Mouse (Mus musculus) stomach, embryonic 16.5 days (tissue): ENCODE results near the gene Phf13. TPM values are rescaled to one million over a fixed set of nuclear protein-coding genes. Genes with fewer than 3 reads are reported as not detected.
"Not testable (repeated sequence)": the region's sequence is repeated elsewhere in the genome, so short reads cannot be mapped to it uniquely, and the experiment has no call there.

Experiments
- ATAC-seq: fragments of 200-750 bp; cut with Nextera tagmentation; 2 replicates; pipeline ENCODE4 v1.8.0; 2017; ENCODE audit warnings: moderate number of reproducible peaks, moderate TSS enrichment; ENCODE audit not compliant: insufficient read depth, low FRiP score
- H3K27ac ChIP-seq: fragments of 300-500 bp; sonication (generic); 2 replicates; pipeline ENCODE4 v1.5.1; 2014; ENCODE audit warnings: low read length
- H3K27me3 ChIP-seq: fragments of 300-500 bp; sonication (generic); 2 replicates; pipeline ENCODE4 v1.6.1; 2014; ENCODE audit warnings: low read length, control low read depth, mixed read lengths; ENCODE audit not compliant: control insufficient read depth, insufficient read depth
- H3K36me3 ChIP-seq: fragments of 300-500 bp; sonication (generic); 2 replicates; pipeline ENCODE4 v1.6.1; 2014; ENCODE audit warnings: low read length; ENCODE audit not compliant: control insufficient read depth, insufficient read depth
- H3K4me1 ChIP-seq: fragments of 300-500 bp; sonication (generic); 2 replicates; pipeline ENCODE4 v1.6.1; 2014; ENCODE audit warnings: low read length, control low read depth, mixed read lengths; ENCODE audit not compliant: control insufficient read depth, insufficient read depth
- H3K4me2 ChIP-seq: fragments of 300-500 bp; sonication (generic); 2 replicates; pipeline ENCODE4 v1.6.1; 2014; ENCODE audit warnings: low read depth, low read length, mixed read lengths
- H3K4me3 ChIP-seq: fragments of 300-500 bp; sonication (generic); replicated peaks from 2 replicates; pipeline ENCODE4 v1.5.1; 2014; ENCODE audit warnings: mild to moderate bottlenecking, low read length
- H3K9ac ChIP-seq: fragments of 300-500 bp; sonication (generic); 2 replicates; pipeline ENCODE4 v1.6.1; 2014; ENCODE audit warnings: low read length
- H3K9me3 ChIP-seq: fragments of 300-500 bp; sonication (generic); replicated peaks from 2 replicates; pipeline ENCODE4 v1.6.1; 2016; ENCODE audit warnings: low read length, control low read depth; ENCODE audit not compliant: control insufficient read depth
- WGBS: fragments of 180-500 bp; shearing (Covaris S2); extraction: QIAGEN DNeasy Blood & Tissue Kit; methylation state at CpG from one replicate; pipeline ENCODE4 v1.1.7; 2014; 5-methylcytosine and 5-hydroxymethylcytosine counted together
- polyA plus RNA-seq: library from polyadenylated mRNA; unstranded; fragments of >200 nt; fragmentation: Nextera tagmentation; extraction: Ambion mirVana; gene quantifications from 2 replicates; pipeline ENCODE4 v1.2.1, GENCODE M21; 2015

The Phf13 gene
- polyA plus RNA-seq: 18.3 and 21.0 TPM in 2 replicates

DNA sequence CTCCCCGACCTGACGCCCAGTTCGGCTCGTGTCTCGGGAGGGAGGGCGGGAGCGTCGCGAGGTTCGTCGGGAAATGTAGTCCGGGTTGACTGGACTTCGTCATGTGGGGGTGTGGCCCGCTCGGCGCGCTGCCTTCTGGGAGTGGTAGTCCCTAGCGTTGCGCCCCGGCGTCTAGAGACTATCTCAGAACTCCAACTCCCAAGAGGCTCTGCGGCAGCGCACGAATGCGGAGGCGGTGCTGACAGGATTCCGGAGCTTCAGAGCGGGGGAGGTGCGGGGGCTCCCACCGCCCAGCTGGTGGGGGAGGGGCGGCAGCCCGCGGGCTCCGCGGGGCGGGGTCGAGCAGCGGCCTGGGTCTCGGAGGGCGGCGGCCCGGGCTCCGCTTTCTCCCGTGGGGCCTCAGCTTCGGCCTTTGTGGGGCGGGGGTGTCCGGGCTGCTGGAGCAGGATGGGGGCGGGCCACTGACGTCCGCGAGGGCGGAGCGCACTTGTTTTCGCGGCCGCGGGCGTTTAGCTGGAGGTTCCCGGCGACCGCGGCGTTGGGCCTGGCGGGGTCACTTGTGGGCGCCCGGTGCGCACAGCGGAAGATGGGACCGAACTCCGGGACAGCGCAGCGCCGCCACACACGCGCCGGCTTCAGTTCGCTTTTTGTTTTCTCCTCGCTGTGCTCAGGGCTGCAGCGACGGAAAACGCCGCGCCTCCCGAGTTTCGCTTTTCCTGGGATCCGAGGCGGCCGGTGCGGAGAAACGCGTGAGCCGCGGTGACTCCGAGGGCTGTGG, at the start of gene Phf13:
Gene Phf13 (minus strand): TSS at position 86 of the 778 bp plus-strand sequence.
- peak; percentile 97 for ATAC-seq
- peak within 1 kb of the TSS; percentile 90 for H3K27ac ChIP-seq
- 0 out of 2 replicates have a peak, but pooled peaks cover 7% of the 10 kb centered on the region for H3K36me3 ChIP-seq
- H3K4me3 ChIP-seq: peak within 1 kb of the TSS; percentile 99
- no peaks in the 10 kb centered on the region for H3K27me3 ChIP-seq
- H3K9me3 ChIP-seq: no peaks in the 10 kb centered on the region
- WGBS: under 1% methylated on average over 93 of the region's 94 CpGs
- H3K4me2 ChIP-seq: peak within 1 kb of the TSS; percentile 86
- peaks cover 20% of the 10 kb centered on the region for H3K4me1 ChIP-seq
- H3K9ac ChIP-seq: peak within 1 kb of the TSS; percentile 98

DNA sequence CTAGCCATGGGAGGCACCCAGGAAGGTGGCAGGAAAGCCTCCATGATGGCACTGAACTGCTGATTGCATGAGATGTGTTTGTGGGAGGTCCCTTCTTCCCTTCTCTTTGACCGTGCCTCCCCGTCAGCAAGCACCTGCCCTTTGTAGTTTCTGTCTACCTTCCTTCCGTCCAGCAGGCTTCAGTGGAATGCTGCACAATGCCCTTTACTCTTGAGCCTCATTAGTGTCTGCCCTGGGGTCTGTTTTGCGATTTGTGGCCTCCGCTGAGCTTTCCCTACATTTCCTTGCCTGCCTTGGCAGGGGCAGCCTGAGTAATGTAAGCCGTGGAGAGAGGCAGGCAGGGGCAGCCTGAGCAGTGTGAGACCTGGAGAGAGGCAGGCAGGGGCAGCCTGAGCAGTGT, 48.6 kb upstream of the Phf13 start:
- Histone ChIP-seq H3K4me3 (no peak overlapping the region), H3K27me3 (no peaks in the 10 kb centered on the region), H3K27ac (no peak overlapping the region), H3K9ac (no peak overlapping the region), H3K36me3 (peaks cover 49% of the 10 kb centered on the region), H3K9me3 (no peaks in the 10 kb centered on the region), H3K4me2 (no peak overlapping the region), H3K4me1 (peaks cover 7% of the 10 kb centered on the region)
- ATAC-seq: no peak
- WGBS: 86% methylated on average over 6 of the region's 6 CpGs

DNA sequence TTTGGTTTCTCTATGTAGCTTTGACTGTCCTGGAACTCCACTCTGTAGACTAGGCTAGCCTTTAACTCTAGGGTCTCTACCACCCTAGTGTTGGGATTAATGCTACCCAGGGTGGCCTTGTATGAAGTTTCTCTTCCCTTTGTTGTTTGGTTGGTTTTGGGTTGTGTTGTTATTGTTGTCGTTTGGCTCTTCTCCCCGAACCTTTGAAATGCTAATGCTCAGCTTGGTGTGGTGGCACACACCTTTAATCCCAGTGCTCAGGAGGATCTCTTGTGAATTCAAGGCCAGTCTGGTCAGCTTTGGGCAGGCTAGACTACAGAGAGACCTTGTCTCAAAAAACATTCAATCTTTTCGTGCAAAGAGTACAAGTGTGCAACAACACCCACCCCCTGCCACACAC, 47.1 kb upstream of the Phf13 start:
- no peak for ATAC-seq

DNA sequence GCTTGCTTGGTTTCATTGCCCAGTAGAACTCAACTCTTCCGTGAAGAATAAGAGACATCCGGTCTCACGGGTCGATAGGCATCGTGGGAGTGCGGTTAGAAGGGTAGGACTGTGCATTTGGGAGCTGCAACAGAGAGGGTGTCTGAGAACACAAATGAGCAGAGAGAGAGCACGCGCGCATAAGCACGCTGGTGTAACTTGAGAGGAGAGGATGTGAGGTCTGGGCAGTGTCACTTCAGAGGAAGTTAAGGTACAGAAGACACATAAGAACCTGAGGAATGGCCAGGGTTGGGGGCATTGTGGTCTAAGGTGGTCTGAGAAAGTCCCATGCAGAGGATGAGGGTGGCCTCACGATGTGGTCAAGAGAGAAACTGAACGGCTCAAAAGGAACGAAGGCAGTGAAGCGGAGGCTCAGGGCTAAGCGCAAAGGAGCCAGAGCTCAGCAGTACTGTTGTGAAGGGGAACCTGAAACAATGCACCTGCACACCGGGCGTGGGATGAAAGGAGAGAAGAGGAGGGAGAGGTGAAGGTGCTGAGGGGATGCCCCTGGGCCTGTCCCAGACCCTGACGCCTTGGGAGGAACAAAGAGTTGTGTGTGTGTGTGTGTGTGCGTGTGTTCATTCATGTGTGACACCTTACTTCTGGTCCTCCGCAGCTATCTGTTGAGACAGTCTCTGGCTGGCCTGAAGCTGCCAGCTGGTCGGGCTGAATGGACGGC, 46.0 kb upstream of the Phf13 start:
- H3K27ac ChIP-seq: no peak overlapping the region
- no peak overlapping the region for H3K4me2 ChIP-seq
- H3K4me1 ChIP-seq: peaks cover 7% of the 10 kb centered on the region
- 96% methylated on average over 22 of the region's 22 CpGs for WGBS
- no peak overlapping the region for H3K4me3 ChIP-seq
- no peaks in the 10 kb centered on the region for H3K9me3 ChIP-seq
- no peak overlapping the region for H3K9ac ChIP-seq
- H3K27me3 ChIP-seq: no peaks in the 10 kb centered on the region
- no peak for ATAC-seq
- peaks cover 40% of the 10 kb centered on the region for H3K36me3 ChIP-seq

More for the DNA sequence above, 47.1 kb upstream of the Phf13 start:
- H3K9ac ChIP-seq: no peak overlapping the region
- peaks cover 49% of the 10 kb centered on the region for H3K36me3 ChIP-seq
- H3K27me3 ChIP-seq: no peaks in the 10 kb centered on the region
- H3K4me1 ChIP-seq: peaks cover 7% of the 10 kb centered on the region
- H3K27ac ChIP-seq: no peak overlapping the region
- no peak overlapping the region for H3K4me2 ChIP-seq
- WGBS: 83% methylated on average over 3 of the region's 3 CpGs
- H3K9me3 ChIP-seq: no peaks in the 10 kb centered on the region
- no peak overlapping the region for H3K4me3 ChIP-seq

DNA sequence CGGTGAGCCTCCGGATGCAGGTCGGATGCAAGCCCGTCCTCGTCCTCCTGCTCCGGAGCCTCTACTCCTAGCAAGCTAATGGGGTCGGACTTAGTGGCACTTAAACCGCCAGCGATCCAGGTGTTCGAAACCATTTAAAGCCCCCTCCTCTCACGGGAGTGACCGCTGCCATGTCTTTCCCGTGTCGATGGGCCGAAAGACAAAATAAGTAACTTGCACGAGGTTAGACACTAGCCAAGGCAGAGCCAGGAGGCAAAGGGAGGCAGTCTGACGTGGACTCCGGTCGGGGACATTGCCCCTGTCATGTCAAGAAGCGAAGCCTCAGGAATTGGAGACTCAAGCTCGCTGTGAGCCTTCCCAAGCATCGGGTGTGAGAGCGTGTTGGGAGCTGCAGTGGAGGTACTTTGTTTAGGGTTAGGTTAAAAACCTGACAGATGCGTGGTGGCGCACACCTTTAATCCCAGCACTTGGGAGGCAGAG, 43.8 kb upstream of the Phf13 start:
- no peak for ATAC-seq
- WGBS: 3% methylated on average over 25 of the region's 25 CpGs

DNA sequence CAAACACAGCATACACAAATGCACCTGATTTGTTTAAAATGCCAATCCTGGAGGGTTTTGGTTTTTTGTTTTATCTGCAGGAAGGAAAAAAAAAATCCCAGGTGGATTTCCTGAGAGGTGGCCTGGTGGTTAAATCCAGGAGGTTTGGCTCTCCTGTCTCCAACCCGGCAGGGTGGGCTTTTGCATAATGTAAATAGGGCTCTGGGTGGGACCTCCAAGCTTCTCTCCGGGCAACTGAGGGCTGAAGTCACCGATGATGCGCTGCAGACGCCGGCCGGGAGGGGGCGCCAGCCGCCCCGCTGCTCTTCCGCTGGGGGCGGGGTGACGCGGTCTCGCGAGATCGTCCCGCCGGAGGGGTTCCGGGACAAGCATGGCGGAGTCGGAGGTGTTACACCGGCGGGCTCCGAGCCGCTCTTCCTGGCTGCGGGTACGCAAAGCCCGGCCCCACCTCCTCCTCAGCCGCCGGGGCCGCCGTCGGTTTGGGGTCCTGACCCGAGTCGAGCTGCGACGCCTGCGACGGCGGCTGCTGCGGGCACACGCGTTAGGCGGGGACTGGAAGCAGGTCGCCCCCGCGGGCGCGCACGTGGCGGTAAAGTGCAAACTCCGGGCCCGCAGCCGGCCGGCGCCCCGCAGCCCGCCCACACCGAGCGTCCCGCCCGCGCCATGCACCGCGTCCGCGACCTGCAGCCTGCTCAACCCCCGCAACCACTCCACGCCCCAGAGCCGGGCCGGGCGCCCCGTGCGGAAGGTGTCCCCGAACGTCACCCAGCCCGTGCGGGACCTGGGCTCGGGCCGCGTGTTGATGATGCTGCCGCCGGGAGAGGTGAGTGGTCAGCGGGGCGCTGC, 43.1 kb upstream of the Phf13 start, which contains the start of gene Nol9:
Gene Nol9 (plus strand): TSS at position 337 of the 846 bp plus-strand sequence.
- Histone ChIP-seq H3K27ac (no peak within 1 kb of the TSS), H3K9me3 (no peaks in the 10 kb centered on the region), H3K4me3 (peak within 1 kb of the TSS; percentile 98), H3K4me2 (peak within 1 kb of the TSS; percentile 97), H3K27me3 (no peaks in the 10 kb centered on the region), H3K9ac (peak within 1 kb of the TSS; percentile 93), H3K36me3 (peaks cover 23% of the 10 kb centered on the region), H3K4me1 (peaks cover 7% of the 10 kb centered on the region)
- WGBS: under 1% methylated on average over 82 of the region's 86 CpGs
- ATAC-seq: peak; percentile 89

More for the DNA sequence above, 43.8 kb upstream of the Phf13 start:
- peak overlapping the region; percentile 93 for H3K9ac ChIP-seq
- no peaks in the 10 kb centered on the region for H3K9me3 ChIP-seq
- H3K36me3 ChIP-seq: peaks cover 28% of the 10 kb centered on the region
- H3K27me3 ChIP-seq: no peaks in the 10 kb centered on the region
- H3K4me3 ChIP-seq: peak overlapping the region; percentile 98
- no peak overlapping the region for H3K27ac ChIP-seq
- H3K4me2 ChIP-seq: peak overlapping the region; percentile 97
- peaks cover 7% of the 10 kb centered on the region for H3K4me1 ChIP-seq

DNA sequence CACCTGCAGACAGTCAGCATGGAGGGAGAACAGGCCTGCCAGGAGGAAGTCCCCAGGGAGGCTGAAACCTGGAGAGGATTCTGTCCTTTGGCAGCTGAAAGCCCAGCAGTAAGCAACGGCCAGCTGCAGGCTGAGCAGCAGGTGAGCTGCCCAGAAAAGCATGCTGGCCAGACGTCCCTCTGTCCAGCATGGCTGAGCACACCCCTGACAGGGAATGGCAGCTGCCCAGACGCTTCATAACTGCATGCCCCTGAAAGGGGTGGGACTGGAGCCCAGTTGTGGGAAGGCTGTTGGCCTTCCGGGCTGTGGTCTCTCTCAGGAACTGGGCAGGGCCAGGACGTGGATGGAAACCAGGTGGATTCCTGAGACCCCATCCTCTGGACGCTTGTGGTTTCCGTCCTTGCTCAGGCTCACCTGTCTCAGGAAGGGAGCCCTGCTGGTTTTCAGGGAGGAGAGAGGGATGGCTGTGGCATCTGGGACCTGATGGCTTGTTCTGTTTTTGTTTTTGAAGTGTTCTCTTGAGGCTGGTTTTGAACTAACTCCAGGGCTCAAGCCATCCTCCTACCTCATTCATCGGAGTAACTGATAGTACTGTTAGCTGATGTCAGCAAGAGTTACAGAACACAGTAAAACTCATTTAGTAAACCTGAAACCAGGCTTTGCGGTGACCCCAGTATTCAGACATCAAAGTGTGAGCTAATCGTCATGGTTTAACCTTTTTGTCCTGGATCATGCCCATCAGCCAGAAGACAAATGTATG, 42.3 kb upstream of the Phf13 start, which contains the start of gene Tas1r1:
Gene Tas1r1 (minus strand): TSS at position 344 of the 760 bp plus-strand sequence.
- Histone ChIP-seq H3K9ac (peak within 1 kb of the TSS; percentile 93), H3K4me3 (peak within 1 kb of the TSS; percentile 98), H3K9me3 (no peaks in the 10 kb centered on the region), H3K27me3 (no peaks in the 10 kb centered on the region), H3K36me3 (peaks cover 16% of the 10 kb centered on the region), H3K4me2 (peak within 1 kb of the TSS; percentile 97), H3K4me1 (peaks cover 7% of the 10 kb centered on the region), H3K27ac (no peak within 1 kb of the TSS)
- 32% methylated on average over 10 of the region's 10 CpGs for WGBS
- ATAC-seq: no peak

DNA sequence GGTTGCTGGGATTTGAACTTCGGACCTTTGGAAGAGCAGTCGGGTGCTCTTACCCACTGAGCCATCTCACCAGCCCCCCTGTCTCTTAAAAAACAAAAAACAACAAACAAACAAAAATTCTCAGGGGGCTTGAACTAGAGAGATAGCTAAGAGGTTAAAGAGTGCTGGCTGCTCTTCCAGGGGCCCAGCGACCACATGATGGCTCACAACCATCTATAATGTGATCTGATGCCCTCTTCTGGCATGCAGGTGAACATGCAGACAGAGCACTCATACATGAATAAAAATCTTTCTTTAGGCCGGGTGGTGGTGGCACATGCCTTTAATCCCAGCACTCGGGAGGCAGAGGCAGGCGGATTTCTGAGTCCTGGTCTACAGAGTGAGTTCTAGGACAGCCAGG, 40.4 kb upstream of the Phf13 start:
- not testable (repeated sequence) for H3K4me1 ChIP-seq, H3K9ac ChIP-seq, H3K4me3 ChIP-seq, H3K9me3 ChIP-seq, H3K27me3 ChIP-seq, H3K27ac ChIP-seq, H3K4me2 ChIP-seq, H3K36me3 ChIP-seq, ATAC-seq
- 94% methylated on average over 6 of the region's 6 CpGs for WGBS
